ENCODE assay signal across 21 mouse cellular contexts in genomic region chr11:117858392-117858791, GRCm38 (mm10). TPM values are rescaled to one million over a fixed set of nuclear protein-coding genes. Genes with fewer than 3 reads are reported as not detected.
"Had no signal": no experiment of that assay in that cellular context is flagged by ENCODE, and none has a peak within 500 bp of the region (broad histone marks: within the 10 kb centered on the region; RNA-seq: fewer than 3 reads in every experiment).

No protein-coding gene starts in this region.

- H3K9ac ChIP-seq: limb, embryonic 13.5 days; liver, embryonic 15.5 days; lung, embryonic 14.5 days; midbrain, embryonic 12.5 days; midbrain, embryonic 15.5 days; neural tube, embryonic 12.5 days; neural tube, embryonic 15.5 days had no signal

- DNase-seq: kidney, adult 18-20 months; kidney, adult 9 months; kidney, postnatal 14 days; kidney, postnatal 4 days; lung, embryonic 14.5 days; thymus, postnatal 25 days had no signal

- H3K4me3 ChIP-seq: limb, embryonic 10.5 days; limb, embryonic 13.5 days; liver, embryonic 15.5 days; midbrain, embryonic 12.5 days; midbrain, embryonic 15.5 days; neural tube, embryonic 12.5 days; neural tube, embryonic 15.5 days had no signal

- H3K4me2 ChIP-seq: limb, embryonic 13.5 days; liver, embryonic 15.5 days; lung, embryonic 14.5 days; midbrain, embryonic 12.5 days; midbrain, embryonic 15.5 days; neural tube, embryonic 12.5 days; neural tube, embryonic 15.5 days had no signal

- H3K27ac ChIP-seq: limb, embryonic 10.5 days; limb, embryonic 13.5 days; liver, embryonic 15.5 days; macrophage; midbrain, embryonic 12.5 days; midbrain, embryonic 15.5 days; neural tube, embryonic 12.5 days; neural tube, embryonic 15.5 days; stomach, postnatal 0 days had no signal

- H3K36me3 ChIP-seq: midbrain, embryonic 15.5 days; neural tube, embryonic 15.5 days had no signal

- ATAC-seq: intestine, embryonic 16.5 days; lung, postnatal 0 days; midbrain, embryonic 15.5 days had no signal

- H3K9me3 ChIP-seq: limb, embryonic 10.5 days; limb, embryonic 13.5 days; midbrain, embryonic 12.5 days; midbrain, embryonic 15.5 days; neural tube, embryonic 12.5 days; neural tube, embryonic 15.5 days had no signal

RNA-seq across cellular contexts. Expression of gene Tmem235, which starts 2.2 kb away (rescaled TPM):
- polyA plus RNA-seq: kidney, embryonic 16.5 days; limb, embryonic 10.5 days; limb, embryonic 13.5 days; liver, adult 2 months; liver, embryonic 15.5 days; lung, embryonic 14.5 days; lung, postnatal 0 days; macrophage; midbrain, embryonic 12.5 days; midbrain, embryonic 15.5 days; neural tube, embryonic 12.5 days; neural tube, embryonic 15.5 days; stomach, embryonic 14.5 days; stomach, postnatal 0 days; thymus, postnatal 0 days had no signal
